Mouse (Mus musculus): ENCODE data around the gene Epb41l4b.

Gene Epb41l4b

GRCm38 (mm10) chr4:57010919-57011318 is 132.3 kb downstream of the Epb41l4b start:
- no peak for DNase-seq (ENCODE audit: low read depth)

- no peak for DNase-seq (ENCODE audit: low read depth)
Measured at GRCm38 (mm10) chr4:57010425-57010824, 132.8 kb downstream of the Epb41l4b start.

DNA sequence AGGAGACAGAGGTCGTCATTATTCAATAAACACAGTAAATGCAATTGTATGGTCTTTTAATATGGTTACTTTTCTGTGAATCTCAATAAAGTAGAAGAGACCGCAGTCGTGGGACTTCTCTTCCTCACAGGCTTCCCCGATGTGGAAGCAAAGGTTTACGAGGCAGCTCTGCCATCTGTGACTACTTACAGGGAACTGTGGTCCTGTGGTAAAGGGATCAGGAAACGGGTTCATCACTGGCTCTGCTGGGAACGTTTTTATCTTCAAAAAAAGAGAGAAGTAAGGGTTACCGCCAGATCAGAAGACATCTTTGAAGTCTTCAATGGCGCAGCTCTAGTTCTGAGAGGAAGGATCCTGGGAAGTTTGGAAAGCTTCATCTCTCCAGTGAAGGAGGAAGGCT is 135.5 kb downstream of the Epb41l4b start:
- no peak for DNase-seq (ENCODE audit: low read depth)

GRCm38 (mm10) chr4:57005011-57005410 is 138.2 kb downstream of the Epb41l4b start:
- no peak for DNase-seq (ENCODE audit: low read depth)

DNA sequence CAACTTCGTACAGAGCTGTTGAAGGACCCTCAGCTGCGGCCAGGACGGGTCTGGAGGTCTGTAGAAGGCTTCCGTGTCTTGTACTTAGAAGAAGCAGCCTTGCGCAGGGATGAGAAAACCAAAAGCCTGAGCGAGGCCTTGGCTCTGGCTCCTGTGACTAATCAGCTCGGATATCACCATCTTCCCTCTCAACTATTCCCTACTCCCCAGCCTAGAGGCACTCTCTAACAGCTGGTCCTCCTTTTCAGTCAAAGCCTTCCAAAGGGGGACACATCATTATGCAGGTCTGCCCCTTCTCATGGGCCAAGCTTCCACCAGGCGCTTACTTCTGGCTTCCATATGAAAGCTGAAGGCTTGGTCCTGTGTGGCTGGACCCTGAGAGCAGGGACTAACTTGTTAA is 139.4 kb downstream of the Epb41l4b start:
- DNase-seq (ENCODE audit: low read depth), result peak; percentile 24

DNA sequence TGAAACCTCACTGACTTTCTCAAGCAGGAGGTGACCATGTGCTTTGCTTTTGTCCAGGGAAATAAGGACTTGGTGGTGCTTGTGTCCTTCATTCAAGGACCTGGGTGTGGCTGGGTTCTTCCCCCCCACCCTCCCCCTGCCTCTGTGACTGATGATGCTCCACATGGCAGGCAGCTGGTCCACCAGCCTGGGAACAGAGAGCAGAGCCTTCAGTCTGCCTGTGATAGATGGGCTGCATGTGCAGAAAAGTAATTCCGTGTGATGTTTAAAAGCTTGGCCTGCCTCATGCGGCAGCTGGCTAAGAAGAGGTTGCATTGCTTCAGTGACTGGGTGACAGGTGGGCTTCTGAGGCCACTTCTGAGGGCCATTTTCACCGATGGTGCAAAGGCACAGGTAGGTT is 140.5 kb downstream of the Epb41l4b start:
- DNase-seq (ENCODE audit: low read depth), result no peak

GRCm38 (mm10) chr4:57001437-57001836 is 141.8 kb downstream of the Epb41l4b start:
- DNase-seq (ENCODE audit: low read depth), result no peak

GRCm38 (mm10) chr4:56993331-56993730 is 149.9 kb downstream of the Epb41l4b start:
- DNase-seq (ENCODE audit: low read depth), result no peak

DNA sequence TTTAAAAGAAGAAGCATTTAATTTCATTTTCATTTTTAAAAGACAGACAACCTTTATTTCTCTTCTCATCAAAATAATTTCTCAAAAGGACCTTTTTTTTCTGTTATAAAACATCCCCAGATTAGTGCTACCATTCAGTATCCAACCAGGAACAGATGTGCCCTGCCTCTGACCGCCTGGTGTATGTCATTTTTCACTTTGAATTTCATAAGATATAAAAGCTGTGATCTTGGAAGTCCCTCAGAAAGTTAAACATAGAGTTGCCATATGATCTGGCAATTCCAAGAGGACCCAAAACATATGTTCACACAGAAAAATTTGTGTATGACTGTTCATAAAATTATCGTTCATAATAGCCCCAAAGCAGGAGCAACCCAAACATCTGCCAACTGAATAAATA is 151.3 kb downstream of the Epb41l4b start:
- DNase-seq (ENCODE audit: low read depth), result no peak

GRCm38 (mm10) chr4:56990215-56990584 is 153.0 kb downstream of the Epb41l4b start, which contains the start of gene Frrs1l:
Gene Frrs1l (minus strand): TSS chr4:56990391.
- no peak for DNase-seq (ENCODE audit: low read depth)

DNA sequence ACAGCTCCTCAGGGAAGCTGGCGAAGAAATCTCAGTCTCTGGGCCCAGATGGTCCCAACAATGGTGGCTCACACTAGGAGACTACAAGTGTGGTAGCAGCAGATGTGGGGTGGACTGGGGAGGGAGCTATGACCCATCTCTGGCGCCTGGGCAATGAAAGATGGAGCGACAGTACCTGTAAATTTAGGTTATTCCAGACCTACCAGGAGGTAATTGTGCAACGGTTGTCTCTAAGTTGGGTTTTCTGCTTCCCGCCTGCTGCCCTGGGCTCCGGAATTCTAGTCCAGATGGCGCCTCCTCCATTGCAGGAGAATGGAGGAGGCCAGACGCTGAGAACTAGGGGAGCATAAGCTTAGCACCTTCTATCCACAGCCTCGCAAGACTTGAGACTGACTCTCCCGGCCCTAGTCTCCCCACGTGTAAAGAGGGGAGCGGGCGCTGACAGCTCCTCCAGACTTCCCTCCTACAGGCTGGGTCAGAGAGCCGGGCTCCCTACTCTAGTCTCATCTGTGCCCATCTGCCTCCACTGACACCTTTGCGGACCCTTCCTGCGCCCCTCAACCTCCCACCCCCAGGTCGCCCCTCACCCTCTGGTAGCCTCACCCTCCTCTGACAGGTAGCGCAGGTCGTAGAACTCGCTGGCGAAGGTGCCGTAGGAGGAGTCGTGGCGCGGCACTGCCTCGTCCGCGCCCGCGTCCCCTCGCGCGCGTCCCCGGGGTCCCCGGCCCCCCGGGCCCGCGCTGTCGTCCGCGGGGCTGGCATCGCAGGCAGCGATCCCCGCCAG is 153.6 kb downstream of the Epb41l4b start:
- DNase-seq (ENCODE audit: low read depth), result no peak

GRCm38 (mm10) chr4:56965586-56966179 is 177.6 kb downstream of the Epb41l4b start:
- DNase-seq (ENCODE audit: low read depth), result no peak

DNA sequence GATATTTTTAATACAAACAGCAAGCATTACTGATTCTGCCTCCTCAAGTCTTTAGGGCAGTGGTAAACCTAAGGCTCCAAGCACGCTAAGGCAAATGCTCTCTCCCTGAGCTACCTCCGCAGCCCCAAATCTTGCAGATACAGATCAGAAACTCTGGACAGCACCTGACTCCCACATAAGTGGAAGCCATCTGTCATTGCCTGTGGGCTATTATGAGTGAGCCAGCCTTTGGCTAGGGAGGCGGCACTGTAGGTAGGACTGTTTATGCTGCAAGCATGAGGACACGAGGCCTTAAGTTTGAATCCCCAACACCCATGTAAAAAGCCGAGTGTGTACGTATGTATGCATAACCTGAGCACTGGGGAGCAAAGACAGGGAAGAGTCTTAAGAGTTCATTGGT is 179.6 kb downstream of the Epb41l4b start:
- DNase-seq (ENCODE audit: low read depth), result no peak

DNA sequence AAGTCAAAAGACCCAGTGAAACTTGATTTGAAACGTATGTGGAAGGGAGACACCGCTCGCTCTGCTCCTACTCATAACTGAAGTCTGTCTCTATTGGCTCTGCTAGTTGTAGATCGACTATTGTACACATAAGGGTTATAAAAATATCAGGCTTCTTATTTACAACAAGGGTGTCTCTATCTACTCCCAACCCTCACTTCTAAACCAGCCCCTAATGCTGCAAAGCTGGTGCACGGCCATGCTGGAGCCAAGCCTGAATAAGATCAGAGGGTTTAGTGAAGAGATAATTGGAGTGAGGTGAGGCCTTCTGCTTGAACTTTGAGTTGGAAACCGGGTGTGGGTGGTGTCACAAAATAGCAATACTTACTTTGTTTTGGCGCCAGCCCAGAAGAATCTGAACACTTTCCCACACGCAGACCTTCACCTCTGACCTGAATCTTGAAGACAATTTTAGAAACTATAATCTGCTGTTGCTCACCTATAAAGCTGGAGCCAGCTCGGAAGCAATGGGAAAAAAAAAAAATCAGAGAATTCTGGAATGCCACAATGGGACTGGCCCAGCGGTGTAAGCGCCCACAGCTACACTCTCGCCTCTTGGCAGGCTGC is 181.8 kb downstream of the Epb41l4b start:
- DNase-seq (ENCODE audit: low read depth), result no peak

DNA sequence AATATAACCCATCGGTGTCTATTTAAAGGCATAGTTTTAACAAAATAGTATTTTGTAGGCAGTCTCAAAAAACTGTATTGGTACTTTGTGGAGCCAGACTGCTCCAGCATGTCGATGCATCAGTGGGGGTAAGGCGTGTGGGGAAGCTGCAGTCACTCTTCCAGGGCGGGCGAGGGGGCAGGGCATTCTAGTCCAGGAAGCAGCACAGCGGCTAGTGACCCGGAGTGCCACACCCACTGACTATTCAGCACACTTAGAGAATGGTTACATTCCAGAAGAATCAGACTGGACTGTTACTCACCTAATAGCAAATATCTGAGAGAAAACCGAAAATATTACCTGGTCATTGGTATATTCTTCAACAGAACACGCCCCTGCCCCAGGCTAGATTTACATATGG is 185.7 kb downstream of the Epb41l4b start:
- no peak for DNase-seq (ENCODE audit: low read depth)

GRCm38 (mm10) chr4:56953235-56953634 is 190.0 kb downstream of the Epb41l4b start:
- DNase-seq (ENCODE audit: low read depth), result no peak

- no peak for DNase-seq (ENCODE audit: low read depth)
Measured at GRCm38 (mm10) chr4:56951701-56952100, 191.5 kb downstream of the Epb41l4b start.

DNA sequence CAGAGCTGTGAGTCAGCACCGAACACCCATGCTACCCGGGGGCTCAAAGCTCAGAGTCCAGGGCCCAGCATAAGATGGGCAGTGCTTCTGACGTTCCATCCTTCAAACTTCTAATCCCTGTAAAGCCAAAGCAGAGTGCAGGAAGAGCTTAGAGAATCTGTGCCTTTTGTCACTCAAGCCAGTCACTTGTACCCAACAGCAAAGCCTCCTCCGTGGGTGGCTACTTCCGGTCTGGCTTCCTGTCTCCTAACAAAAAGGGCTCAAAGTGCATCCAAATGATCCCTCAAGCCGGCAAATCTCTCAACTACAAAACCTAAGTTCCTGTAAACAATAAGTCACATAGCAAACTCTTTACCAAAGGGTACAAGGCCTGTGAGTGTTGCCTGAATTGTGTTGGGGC is 193.7 kb downstream of the Epb41l4b start:
- DNase-seq (ENCODE audit: low read depth), result no peak

DNA sequence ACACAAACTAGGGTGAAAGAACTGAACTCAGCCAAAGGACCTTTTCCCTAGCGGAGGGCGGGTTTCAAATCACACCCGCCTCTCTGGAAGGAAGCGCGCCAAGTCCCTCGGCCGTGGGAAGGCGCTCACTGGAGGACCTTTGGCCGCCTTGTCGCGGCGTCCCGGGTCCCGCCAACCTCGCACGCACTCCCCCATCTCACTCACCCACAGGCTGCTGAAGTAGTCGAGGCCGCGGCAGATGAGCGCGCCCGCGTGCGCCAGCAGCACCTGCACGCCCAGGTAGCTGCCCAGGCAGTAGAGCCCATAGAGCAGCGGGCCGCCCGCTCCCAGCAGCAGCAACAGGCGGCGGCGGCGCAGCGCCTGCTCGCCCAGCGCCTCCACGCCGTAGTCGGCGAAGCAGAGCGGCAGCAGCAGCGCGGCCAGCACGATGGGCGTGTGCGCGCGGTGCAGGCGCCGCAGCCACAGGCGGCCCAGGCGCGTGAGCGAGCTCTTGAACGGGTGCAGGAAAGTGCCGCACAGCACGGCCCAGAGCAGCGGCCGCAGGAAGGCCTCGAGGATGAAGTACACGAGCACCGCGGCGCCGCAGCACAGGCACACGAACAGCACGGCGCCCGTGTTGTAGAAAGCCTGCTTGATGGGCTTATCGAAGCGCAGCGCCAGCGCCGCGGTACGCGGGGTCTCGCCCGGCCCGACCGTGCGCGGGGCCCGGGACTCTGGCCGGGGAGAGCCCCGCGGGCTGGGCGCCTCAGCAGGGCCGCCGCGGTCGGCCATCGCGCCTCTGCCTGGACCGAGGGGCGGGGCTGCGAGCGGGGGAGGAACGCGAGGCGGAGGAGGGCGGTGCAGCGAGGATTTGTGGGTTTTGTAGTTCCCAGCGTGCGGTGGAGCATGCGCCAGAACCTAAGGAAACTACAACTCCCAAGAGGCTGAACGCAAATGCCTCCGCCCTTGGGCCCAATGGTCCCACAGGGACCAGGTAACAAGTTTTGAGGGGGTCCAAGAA is 196.3 kb downstream of the Epb41l4b start, which contains the start of gene Tmem245:
TSS of gene Tmem245 (minus strand) at position 797 of the 1,000 bp plus-strand sequence.
- DNase-seq (ENCODE audit: low read depth), result peak; percentile 98

GRCm38 (mm10) chr4:56946180-56946579 is 197.1 kb downstream of the Epb41l4b start:
- peak; percentile 67 for DNase-seq (ENCODE audit: low read depth)

GRCm38 (mm10) chr4:56944286-56944685 is 199.0 kb downstream of the Epb41l4b start:
- peak; percentile 83 for DNase-seq (ENCODE audit: low read depth)

DNA sequence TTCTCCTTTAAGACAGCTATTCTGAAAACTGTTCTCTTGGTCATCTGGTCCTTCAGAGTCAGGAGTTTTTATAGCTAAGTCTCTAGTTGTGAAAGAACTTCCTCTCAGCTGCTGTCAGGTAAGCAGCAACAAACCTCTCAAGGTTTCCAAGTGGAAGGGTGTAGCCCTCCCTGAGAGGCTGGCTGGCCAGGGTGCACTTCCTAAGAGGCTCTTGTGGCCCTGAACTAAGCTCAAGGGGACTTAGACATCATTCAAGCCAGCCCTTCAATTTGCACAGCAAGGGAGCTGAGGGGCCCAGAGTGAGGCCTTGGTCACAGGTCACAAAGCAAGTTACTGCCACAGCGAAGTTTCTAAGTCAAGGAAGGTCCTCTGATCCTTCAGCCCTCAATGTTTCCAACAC is 200.0 kb downstream of the Epb41l4b start:
- DNase-seq (ENCODE audit: low read depth), result no peak
